Mouse (Mus musculus): ENCODE measurements around the gene Snx19. TPM values are rescaled to one million over a fixed set of nuclear protein-coding genes. Genes with fewer than 3 reads are reported as not detected.

Snx19 gene
- total and polyA plus RNA-seq, 2 experiments from 2014 or later = 16.7 to 30.6 TPM

DNA sequence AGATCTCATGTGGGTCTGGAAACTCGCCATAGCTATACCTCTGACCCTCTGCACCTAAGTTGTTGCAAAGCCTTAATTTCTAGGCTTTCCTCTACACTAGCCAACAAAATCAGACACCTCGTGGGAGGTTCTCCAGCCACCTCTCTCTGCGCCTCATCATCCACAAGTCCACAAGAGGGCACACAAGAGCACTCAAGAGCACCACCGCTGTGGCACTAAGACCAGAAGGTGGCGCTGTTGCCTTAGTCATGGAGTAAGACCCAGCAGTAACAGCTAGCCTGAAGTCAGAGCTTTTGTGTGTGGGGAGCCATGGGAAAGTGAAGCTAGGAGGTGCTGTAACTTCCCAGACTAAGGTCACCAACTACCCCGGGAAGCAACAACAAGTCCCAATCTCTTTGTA lies 53.6 kb downstream of the Snx19 start:
- 2% methylated on average over 6 of the region's 6 CpGs for WGBS
- H3K4me1 ChIP-seq (ENCODE audit: insufficient read depth) = no peaks in the 10 kb centered on the region
- peak; percentile 100 for TF ChIP-seq CTCF (IDR thresholded peaks at IDR 0.05; ENCODE audit: low read depth)
- no peak overlapping the region for H3K27ac ChIP-seq (ENCODE audit: low read depth, low read length)
- no peak overlapping the region for H3K4me3 ChIP-seq (ENCODE audit: low read depth, low read length)
- H3K36me3 ChIP-seq (ENCODE audit: insufficient read depth) = no peaks in the 10 kb centered on the region
- no peak overlapping the region for H3K9ac ChIP-seq
- no peaks in the 10 kb centered on the region for H3K9me3 ChIP-seq (ENCODE audit: low read length)
- H3K4me2 ChIP-seq (ENCODE audit: low read depth) = no peak overlapping the region
- no peaks in the 10 kb centered on the region for H3K27me3 ChIP-seq (ENCODE audit: insufficient read depth, low read length)
- ATAC-seq (peak; percentile 98), DNase-seq (peak; percentile 100)

- Histone ChIP-seq H3K4me1 (ENCODE audit: insufficient read depth) (no peaks in the 10 kb centered on the region), H3K4me3 (ENCODE audit: low read depth, low read length) (no peak overlapping the region), H3K27me3 (ENCODE audit: insufficient read depth, low read length) (no peaks in the 10 kb centered on the region), H3K36me3 (ENCODE audit: insufficient read depth) (no peaks in the 10 kb centered on the region), H3K9me3 (ENCODE audit: low read length) (no peaks in the 10 kb centered on the region), H3K27ac (ENCODE audit: low read depth, low read length) (no peak overlapping the region), H3K4me2 (ENCODE audit: low read depth) (no peak overlapping the region), H3K9ac (no peak overlapping the region)
- TF ChIP-seq CTCF (IDR thresholded peaks at IDR 0.05; ENCODE audit: low read depth) = no peak
- DNase-seq (no peak), ATAC-seq (no peak)
- WGBS = 92% methylated on average over 4 of the region's 4 CpGs
Measured at GRCm38 (mm10) chr9:30482116-30482515, 55.2 kb downstream of the Snx19 start.

GRCm38 (mm10) chr9:30484183-30484582 lies 57.3 kb downstream of the Snx19 start:
- Histone ChIP-seq H3K9me3 (ENCODE audit: low read length) (no peaks in the 10 kb centered on the region), H3K4me1 (ENCODE audit: insufficient read depth) (no peaks in the 10 kb centered on the region), H3K4me3 (ENCODE audit: low read depth, low read length) (no peak overlapping the region), H3K27ac (ENCODE audit: low read depth, low read length) (no peak overlapping the region), H3K9ac (no peak overlapping the region), H3K4me2 (ENCODE audit: low read depth) (no peak overlapping the region), H3K36me3 (ENCODE audit: insufficient read depth) (no peaks in the 10 kb centered on the region), H3K27me3 (ENCODE audit: insufficient read depth, low read length) (no peaks in the 10 kb centered on the region)
- WGBS = 93% methylated on average over 3 of the region's 3 CpGs
- no peak for DNase-seq
- ATAC-seq = no peak
- TF ChIP-seq CTCF (IDR thresholded peaks at IDR 0.05; ENCODE audit: low read depth) = no peak

DNA sequence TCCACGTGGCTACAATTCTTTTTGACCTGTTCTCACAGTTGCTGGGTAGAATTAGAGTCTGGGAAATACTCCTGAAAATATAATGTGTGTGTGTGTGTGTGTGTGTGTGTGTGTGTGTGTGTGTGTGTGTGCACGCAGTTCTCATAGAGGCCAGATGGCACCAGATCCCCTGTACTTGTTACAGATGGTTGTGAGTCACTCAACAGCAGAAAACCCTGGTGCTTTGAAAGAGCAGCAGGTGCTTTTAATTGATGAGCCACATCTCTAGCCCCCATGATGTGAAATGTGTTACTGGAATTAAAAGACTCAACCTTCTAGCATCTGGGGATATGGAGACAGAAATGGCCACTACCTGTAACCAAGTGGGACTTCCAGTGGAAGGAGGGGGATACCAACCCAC lies 58.3 kb downstream of the Snx19 start:
- TF ChIP-seq CTCF (IDR thresholded peaks at IDR 0.05; ENCODE audit: low read depth) = no peak
- Histone ChIP-seq H3K9ac (no peak overlapping the region), H3K4me1 (ENCODE audit: insufficient read depth) (no peaks in the 10 kb centered on the region), H3K36me3 (ENCODE audit: insufficient read depth) (no peaks in the 10 kb centered on the region), H3K4me3 (ENCODE audit: low read depth, low read length) (no peak overlapping the region), H3K27ac (ENCODE audit: low read depth, low read length) (no peak overlapping the region), H3K27me3 (ENCODE audit: insufficient read depth, low read length) (no peaks in the 10 kb centered on the region), H3K4me2 (ENCODE audit: low read depth) (no peak overlapping the region), H3K9me3 (ENCODE audit: low read length) (no peaks in the 10 kb centered on the region)
- no peak for ATAC-seq
- WGBS = 91% methylated on average over 2 of the region's 2 CpGs
- no peak for DNase-seq

DNA sequence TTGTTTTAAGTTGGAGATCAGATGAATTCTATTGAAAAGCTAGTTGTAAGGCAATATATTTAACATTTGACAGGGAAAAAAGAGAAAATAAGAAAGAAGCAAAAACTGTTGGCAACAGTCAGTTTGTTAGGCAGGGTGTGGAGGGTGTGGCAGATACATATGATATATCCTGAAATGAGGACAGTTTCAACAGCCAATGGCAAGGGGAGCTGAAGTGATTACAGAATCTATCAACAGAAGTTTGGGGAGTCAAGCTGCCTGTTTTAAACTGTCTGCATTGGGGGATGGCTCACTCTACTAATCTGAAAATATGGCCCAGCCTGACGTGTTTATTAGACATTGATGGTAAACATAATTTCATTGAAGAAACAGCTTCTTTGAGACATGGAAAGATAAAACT lies 61.5 kb downstream of the Snx19 start:
- no peaks in the 10 kb centered on the region for H3K36me3 ChIP-seq (ENCODE audit: insufficient read depth)
- H3K27me3 ChIP-seq (ENCODE audit: insufficient read depth, low read length) = no peaks in the 10 kb centered on the region
- no peaks in the 10 kb centered on the region for H3K4me1 ChIP-seq (ENCODE audit: insufficient read depth)
- H3K27ac ChIP-seq (ENCODE audit: low read depth, low read length) = no peak overlapping the region
- ATAC-seq = no peak
- H3K9me3 ChIP-seq (ENCODE audit: low read length) = no peaks in the 10 kb centered on the region
- no peak overlapping the region for H3K9ac ChIP-seq
- DNase-seq = no peak
- no peak overlapping the region for H3K4me3 ChIP-seq (ENCODE audit: low read depth, low read length)
- no peak for TF ChIP-seq CTCF (IDR thresholded peaks at IDR 0.05; ENCODE audit: low read depth)
- 87% methylated on average over 1 of the region's 1 CpGs for WGBS
- H3K4me2 ChIP-seq (ENCODE audit: low read depth) = no peak overlapping the region

- 82% methylated on average over 2 of the region's 2 CpGs for WGBS
- Histone ChIP-seq H3K9me3 (ENCODE audit: low read length) (no peaks in the 10 kb centered on the region), H3K4me1 (ENCODE audit: insufficient read depth) (no peaks in the 10 kb centered on the region), H3K4me3 (ENCODE audit: low read depth, low read length) (no peak overlapping the region), H3K4me2 (ENCODE audit: low read depth) (no peak overlapping the region), H3K9ac (no peak overlapping the region), H3K27ac (ENCODE audit: low read depth, low read length) (no peak overlapping the region), H3K36me3 (ENCODE audit: insufficient read depth) (no peaks in the 10 kb centered on the region), H3K27me3 (ENCODE audit: insufficient read depth, low read length) (no peaks in the 10 kb centered on the region)
- no peak for TF ChIP-seq CTCF (IDR thresholded peaks at IDR 0.05; ENCODE audit: low read depth)
- no peak for DNase-seq
- no peak for ATAC-seq
Measured at GRCm38 (mm10) chr9:30494446-30494845, 67.5 kb downstream of the Snx19 start.

DNA sequence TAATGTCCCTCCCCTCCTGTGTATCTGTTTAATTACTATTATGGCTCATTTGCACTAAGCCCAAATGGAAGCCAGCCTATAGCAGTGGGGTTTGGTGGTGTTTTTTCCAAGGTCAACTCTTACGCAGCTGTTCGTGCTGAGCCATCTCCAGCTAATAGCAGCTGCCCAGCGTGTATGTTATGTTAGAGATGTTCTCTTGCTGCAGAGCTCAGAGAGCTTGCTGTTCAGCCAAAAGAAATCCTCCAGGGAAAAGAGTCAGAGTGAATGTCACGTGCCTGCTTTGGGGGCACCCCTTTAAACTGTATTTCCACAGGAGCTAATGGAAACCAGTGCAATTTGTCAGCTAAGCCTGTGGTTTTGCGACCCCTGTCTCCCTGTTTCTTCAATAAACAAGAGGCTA lies 82.1 kb downstream of the Snx19 start:
- Histone ChIP-seq H3K4me3 (ENCODE audit: low read depth, low read length) (no peak overlapping the region), H3K9me3 (ENCODE audit: low read length) (no peaks in the 10 kb centered on the region), H3K9ac (no peak overlapping the region), H3K36me3 (ENCODE audit: insufficient read depth) (no peaks in the 10 kb centered on the region), H3K27ac (ENCODE audit: low read depth, low read length) (no peak overlapping the region), H3K4me1 (ENCODE audit: insufficient read depth) (no peaks in the 10 kb centered on the region), H3K4me2 (ENCODE audit: low read depth) (no peak overlapping the region), H3K27me3 (ENCODE audit: insufficient read depth, low read length) (no peaks in the 10 kb centered on the region)
- no peak for DNase-seq
- ATAC-seq = no peak
- TF ChIP-seq CTCF (IDR thresholded peaks at IDR 0.05; ENCODE audit: low read depth) = no peak
- WGBS = 72% methylated on average over 5 of the region's 5 CpGs

- H3K4me1 ChIP-seq (ENCODE audit: insufficient read depth) = no peaks in the 10 kb centered on the region
- no peaks in the 10 kb centered on the region for H3K27me3 ChIP-seq (ENCODE audit: insufficient read depth, low read length)
- no peaks in the 10 kb centered on the region for H3K36me3 ChIP-seq (ENCODE audit: insufficient read depth)
- no peak overlapping the region for H3K4me2 ChIP-seq (ENCODE audit: low read depth)
- no peak for TF ChIP-seq CTCF (IDR thresholded peaks at IDR 0.05; ENCODE audit: low read depth)
- H3K9me3 ChIP-seq (ENCODE audit: low read length) = no peaks in the 10 kb centered on the region
- ATAC-seq (no peak), DNase-seq (no peak)
- no peak overlapping the region for H3K27ac ChIP-seq (ENCODE audit: low read depth, low read length)
- H3K4me3 ChIP-seq (ENCODE audit: low read depth, low read length) = no peak overlapping the region
- H3K9ac ChIP-seq = no peak overlapping the region
Measured at GRCm38 (mm10) chr9:30515953-30516352, 89.0 kb downstream of the Snx19 start.

Measured in forebrain, postnatal 0 days (tissue).